Mouse (Mus musculus) cerebellum, adult 2 months (tissue): ENCODE results near the gene Cd63. TPM values are rescaled to one million over a fixed set of nuclear protein-coding genes. Genes with fewer than 3 reads are reported as not detected.
A peak's percentile ranks its signal among the peaks of the same experiment; 100 is the strongest.

Experiments
- DNase-seq, 2 experiments: peaks; one replicate each; pipeline ENCODE4 v3.0.0; 2021
- H3K27ac ChIP-seq: fragments of 200-500 bp; 2 replicates; pipeline ENCODE4 v1.5.1; 2012; ENCODE audit warnings: low read length, control low read depth, inconsistent platforms; ENCODE audit not compliant: insufficient read depth
- H3K27me3 ChIP-seq: fragments of 200-500 bp; 2 replicates; pipeline ENCODE4 v1.6.1; 2012; ENCODE audit warnings: inconsistent platforms, mild to moderate bottlenecking, low read length, moderate library complexity; ENCODE audit not compliant: control insufficient read depth, insufficient read depth
- H3K4me1 ChIP-seq: fragments of 200-500 bp; 2 replicates; pipeline ENCODE4 v1.6.1; 2011; ENCODE audit warnings: low read length; ENCODE audit not compliant: control insufficient read depth, insufficient read depth
- H3K4me3 ChIP-seq: fragments of 200-500 bp; replicated peaks from 2 replicates; pipeline ENCODE3; 2011; ENCODE audit warnings: mild to moderate bottlenecking, low read depth, low read length, control low read depth; ENCODE audit not compliant: insufficient read depth
- CTCF ChIP-seq: fragments of 200-500 bp; IDR thresholded peaks from 2 replicates; pipeline ENCODE4 v1.5.1; 2011; ENCODE audit warnings: low read depth, mild to moderate bottlenecking, control low read depth, low read length, moderate library complexity, borderline replicate concordance; ENCODE audit not compliant: insufficient read depth
- POLR2A ChIP-seq: fragments of 200-500 bp; IDR thresholded peaks from 2 replicates; pipeline ENCODE4 v1.6.1; 2011; ENCODE audit warnings: low read length, control low read depth, borderline replicate concordance; ENCODE audit not compliant: insufficient read depth
- WGBS: fragments of 180-500 bp; shearing (Covaris S2); methylation state at CpG from one replicate; pipeline ENCODE4 v1.1.7; 2018; 5-methylcytosine and 5-hydroxymethylcytosine counted together
- polyA plus RNA-seq: library from polyadenylated mRNA; depleted of rRNA; stranded (reverse); fragments of >200 nt; gene quantifications from 2 replicates; pipeline ENCODE4 v1.2.3, GENCODE M21; 2012; rRNA removed

Cd63 gene
- polyA plus RNA-seq, 1 experiment = 110 TPM

DNA sequence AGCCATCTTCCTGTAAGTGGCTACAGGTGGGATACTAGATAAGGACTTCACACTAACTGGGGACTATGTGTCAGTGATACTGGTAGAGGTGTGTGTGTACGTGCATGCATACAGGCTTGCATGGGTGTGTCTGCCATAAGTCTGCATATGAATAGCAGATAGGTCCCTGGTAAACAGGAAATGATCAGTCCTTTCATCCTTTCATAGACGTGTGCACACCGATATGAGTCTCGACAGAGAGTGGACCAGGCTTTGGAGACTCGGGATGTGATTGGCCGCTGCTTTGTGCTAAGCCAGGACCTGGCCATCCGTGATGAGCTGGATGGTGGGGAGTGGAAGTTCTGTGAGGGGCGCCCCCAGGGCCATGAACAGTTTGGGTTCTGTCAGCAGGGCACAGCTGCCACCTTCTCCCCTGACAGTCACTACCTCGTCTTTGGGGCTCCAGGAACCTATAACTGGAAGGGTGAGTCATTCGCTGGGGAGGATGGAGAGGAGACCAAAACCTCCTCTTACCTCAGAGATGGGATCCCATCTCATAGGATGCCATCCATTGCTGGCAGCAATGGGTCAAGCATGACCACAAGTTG is 39.8 kb downstream of the Cd63 start:
- Histone ChIP-seq H3K27ac (no peak overlapping the region), H3K27me3 (no peaks in the 10 kb centered on the region), H3K4me1 (peaks cover 21% of the 10 kb centered on the region), H3K4me3 (no peak overlapping the region)
- no peak for TF ChIP-seq POLR2A
- TF ChIP-seq CTCF = no peak
- DNase-seq = no peak
- 78% methylated on average over 10 of the region's 10 CpGs for WGBS

DNA sequence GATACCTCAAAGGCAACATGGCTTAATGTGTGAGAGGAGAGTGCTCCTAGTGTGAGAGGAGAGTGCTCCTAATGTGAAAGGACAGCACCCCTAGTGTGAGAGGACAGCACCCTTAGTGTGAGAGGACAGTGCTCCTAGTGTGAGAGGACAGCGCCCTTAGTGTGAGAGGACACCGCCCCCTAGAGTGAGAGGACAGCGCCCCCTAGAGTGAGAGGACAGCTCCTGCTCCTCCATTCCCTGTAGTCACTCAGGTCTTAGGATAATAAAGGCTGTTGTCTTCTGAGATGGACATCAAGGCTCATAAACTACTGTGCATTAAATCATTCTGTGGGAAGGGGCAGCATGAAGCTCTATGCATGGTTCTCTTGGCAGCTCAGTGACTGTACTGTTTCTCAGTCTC is 44.9 kb downstream of the Cd63 start:
- peak; percentile 50 to 58 for DNase-seq
- whole genome bisulfite sequencing = 12% methylated on average over 3 of the region's 3 CpGs

DNA sequence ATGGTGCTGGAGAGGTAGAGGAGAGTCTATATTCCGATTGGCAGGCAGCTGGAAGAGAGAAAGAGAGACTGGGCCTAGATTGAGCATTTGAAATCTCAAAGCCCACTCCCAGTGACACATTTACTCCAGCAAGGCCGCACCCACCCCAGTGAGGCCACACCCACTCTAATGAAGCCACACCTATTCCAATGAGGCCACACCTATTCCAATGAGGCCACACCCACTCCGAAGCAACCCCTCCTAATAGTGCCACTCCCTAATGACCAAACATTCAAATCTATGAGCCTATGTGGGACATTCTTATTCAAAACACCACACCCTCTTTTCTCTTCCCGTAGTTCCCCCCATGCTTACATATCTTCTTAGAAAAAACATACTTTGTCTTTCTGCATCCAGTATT is 46.7 kb downstream of the Cd63 start:
- Histone ChIP-seq H3K4me3 (no peak overlapping the region), H3K27ac (no peak overlapping the region), H3K27me3 (no peaks in the 10 kb centered on the region), H3K4me1 (no peaks in the 10 kb centered on the region)
- no peak for DNase-seq
- WGBS = 96% methylated on average over 4 of the region's 4 CpGs
- TF ChIP-seq POLR2A (no peak), CTCF (no peak)

More for the DNA sequence above, 44.9 kb downstream of the Cd63 start:
- TF ChIP-seq CTCF (peak; percentile 76), POLR2A (no peak)
- Histone ChIP-seq H3K4me1 (no peaks in the 10 kb centered on the region), H3K27ac (no peak overlapping the region), H3K27me3 (no peaks in the 10 kb centered on the region), H3K4me3 (no peak overlapping the region)

DNA sequence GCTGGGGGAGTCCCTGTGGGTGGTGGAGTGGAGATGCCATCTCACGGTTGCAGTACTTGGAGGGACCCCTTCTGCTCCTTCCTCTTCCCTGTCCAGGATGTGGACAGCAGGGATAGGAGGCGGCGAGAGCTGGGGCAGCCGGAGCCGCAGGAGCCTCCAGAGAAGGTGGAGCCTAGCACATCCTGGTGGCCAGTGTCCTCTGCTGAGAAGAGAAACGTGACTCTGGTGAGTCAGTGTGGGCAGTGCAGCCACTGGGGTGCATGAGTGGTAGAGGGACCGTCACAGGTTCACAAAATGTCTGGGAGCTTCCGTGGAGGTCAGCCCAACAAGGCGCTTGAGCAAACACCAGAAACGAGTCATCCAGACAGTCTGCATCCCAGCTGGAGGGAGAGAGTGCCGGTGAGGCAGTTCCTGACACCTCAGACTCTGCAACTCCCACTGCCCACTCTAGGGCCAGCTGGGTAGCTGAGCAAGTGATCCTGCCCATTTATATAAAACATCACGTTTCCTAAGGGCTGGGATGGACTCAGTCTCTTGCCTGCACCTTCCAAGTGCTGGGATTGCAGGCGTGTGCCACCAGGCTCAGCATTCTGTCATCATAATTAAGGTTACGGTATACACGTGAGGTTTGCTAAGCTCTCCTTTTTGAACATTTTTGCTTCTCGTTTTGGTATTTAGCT is 49.6 kb downstream of the Cd63 start:
- Histone ChIP-seq H3K4me3 (no peak overlapping the region), H3K4me1 (no peaks in the 10 kb centered on the region), H3K27me3 (no peaks in the 10 kb centered on the region), H3K27ac (no peak overlapping the region)
- TF ChIP-seq CTCF (no peak), POLR2A (no peak)
- 67% methylated on average over 16 of the region's 16 CpGs for WGBS
- DNase-seq = no peak

DNA sequence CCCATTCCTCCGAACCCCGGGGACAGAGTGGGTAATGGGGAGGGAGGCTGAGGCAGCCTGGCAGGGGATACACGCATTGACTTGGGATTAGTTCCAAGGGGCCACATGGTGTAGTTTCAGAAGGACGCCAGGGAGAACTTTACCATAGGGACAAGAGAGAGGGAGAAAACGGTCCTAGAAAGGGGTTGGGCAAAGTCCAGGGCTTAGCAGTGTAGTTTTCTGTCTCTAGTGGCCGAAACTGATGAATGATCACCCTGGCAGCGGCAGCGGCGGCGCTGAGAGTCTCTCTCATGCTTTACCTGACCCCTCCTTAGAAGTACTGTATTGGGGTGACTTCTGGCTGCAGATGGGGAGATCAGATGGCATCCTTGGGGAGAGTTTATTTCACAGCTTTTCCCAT is 57.6 kb downstream of the Cd63 start:
- Histone ChIP-seq H3K27me3 (no peaks in the 10 kb centered on the region), H3K4me1 (no peaks in the 10 kb centered on the region; the same call in 1 of the 2 replicates), H3K4me3 (no peak overlapping the region), H3K27ac (no peak overlapping the region)
- WGBS = 56% methylated on average over 10 of the region's 10 CpGs
- no peak for DNase-seq
- TF ChIP-seq CTCF = no peak
- TF ChIP-seq POLR2A = no peak

DNA sequence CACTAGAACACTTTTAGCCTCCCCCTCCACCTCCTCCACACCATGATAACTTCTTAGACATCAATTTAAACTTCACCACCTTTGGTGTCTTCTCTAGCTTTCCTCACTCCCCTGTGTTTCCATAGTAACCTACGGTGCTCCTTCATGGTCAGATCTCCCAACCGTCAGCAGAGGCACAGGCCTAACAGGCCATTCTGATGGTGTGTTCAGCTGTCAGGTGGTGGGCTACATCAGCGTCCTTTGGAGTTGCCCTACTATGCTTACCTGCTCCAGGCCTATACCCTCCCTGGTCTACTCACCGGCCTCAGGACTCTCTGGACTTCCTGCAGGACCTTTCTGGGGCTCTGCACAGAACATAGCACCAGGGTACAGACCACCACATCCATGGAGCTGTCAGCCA is 59.4 kb downstream of the Cd63 start:
- Histone ChIP-seq H3K27me3 (no peaks in the 10 kb centered on the region), H3K4me3 (no peak overlapping the region), H3K4me1 (no peaks in the 10 kb centered on the region; the same call in 1 of the 2 replicates), H3K27ac (no peak overlapping the region)
- TF ChIP-seq POLR2A = no peak
- TF ChIP-seq CTCF = no peak
- 63% methylated on average over 4 of the region's 4 CpGs for WGBS
- no peak for DNase-seq

DNA sequence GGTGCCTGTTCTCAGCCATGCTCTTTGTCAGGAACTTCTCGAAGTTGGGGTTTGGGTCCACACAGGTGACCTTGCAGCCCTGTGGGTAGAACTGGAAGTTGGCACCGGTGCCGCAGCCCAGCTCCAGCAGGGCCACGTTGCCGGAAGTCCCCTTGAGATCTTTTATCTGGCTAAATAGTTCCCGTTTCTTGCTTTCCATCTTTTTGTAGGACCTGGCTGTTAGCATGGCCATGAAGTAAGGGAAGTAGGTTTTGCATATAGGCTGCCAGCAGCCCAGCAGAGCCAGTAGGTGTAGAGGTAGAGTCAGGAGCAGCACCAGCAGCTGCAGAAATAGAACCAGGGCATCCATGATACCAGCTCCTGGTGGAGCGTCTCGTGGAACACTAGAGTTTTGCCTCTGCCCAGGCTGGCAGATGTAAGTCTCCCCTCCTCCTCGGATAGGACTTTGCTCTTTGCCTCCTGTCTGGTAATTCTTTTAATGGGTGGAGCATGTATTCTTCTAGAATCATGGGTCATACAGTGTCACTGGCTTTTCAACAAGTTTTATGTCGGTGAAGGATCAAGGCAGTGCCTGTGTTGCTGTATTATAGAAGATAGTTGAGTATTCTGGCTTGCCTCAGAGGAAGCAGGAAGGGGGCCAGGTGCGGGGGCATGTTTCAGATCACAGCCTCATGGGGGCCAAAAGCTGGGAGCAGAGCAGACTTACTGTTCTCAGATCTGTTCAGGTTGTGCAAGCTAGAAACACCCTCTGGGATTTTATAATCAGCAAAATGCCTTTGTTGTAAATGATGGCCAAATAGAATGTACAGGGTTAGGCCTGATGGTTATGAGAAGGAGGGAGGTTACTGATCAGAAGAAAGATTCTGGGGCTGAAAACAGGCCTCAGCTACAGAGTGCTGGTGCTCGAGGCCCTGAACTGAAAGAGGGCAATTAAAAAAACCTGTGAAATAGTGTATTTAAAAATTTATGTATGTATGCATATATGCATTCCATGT is 60.1 kb downstream of the Cd63 start, which contains the start of gene Mettl7b:
Gene Mettl7b (minus strand): TSS at position 399 of the 995 bp plus-strand sequence.
- no peaks in the 10 kb centered on the region; the same call in 1 of the 2 replicates for H3K4me1 ChIP-seq
- TF ChIP-seq CTCF = no peak
- no peak for TF ChIP-seq POLR2A
- 79% methylated on average over 12 of the region's 12 CpGs for WGBS
- H3K4me3 ChIP-seq = no peak within 1 kb of the TSS
- no peak within 1 kb of the TSS for H3K27ac ChIP-seq
- DNase-seq = no peak
- no peaks in the 10 kb centered on the region for H3K27me3 ChIP-seq

Other genes starting within 250 kb of the Cd63 start
- 15.6 and 17.9 TPM in 2 replicates for gene Suox, start 226.9 kb upstream of the Cd63 start, polyA plus RNA-seq
- gene Rab5b, start 204.7 kb upstream of the Cd63 start, polyA plus RNA-seq = 132 and 133 TPM in 2 replicates
- gene Pmel, start 196.8 kb upstream of the Cd63 start, polyA plus RNA-seq = 1.00 and 1.5 TPM in 2 replicates
- 3.8 and 3.9 TPM in 2 replicates for gene Cdk2, start 196.0 kb upstream of the Cd63 start, polyA plus RNA-seq
- gene Dgka, start 156.1 kb upstream of the Cd63 start, polyA plus RNA-seq = 16.0 and 17.1 TPM in 2 replicates
- gene Pym1, start 153.1 kb upstream of the Cd63 start, polyA plus RNA-seq = 37.2 and 39.7 TPM in 2 replicates
- 0.61 and 0.70 TPM in 2 replicates for gene Mmp19, start 110.1 kb upstream of the Cd63 start, polyA plus RNA-seq
- gene Dnajc14, start 96.9 kb upstream of the Cd63 start, polyA plus RNA-seq = 22.4 and 24.1 TPM in 2 replicates
- gene Tmem198b, start 96.6 kb upstream of the Cd63 start, polyA plus RNA-seq = 26.4 and 26.6 TPM in 2 replicates
- 54.5 and 60.2 TPM in 2 replicates for gene Sarnp, start 83.7 kb upstream of the Cd63 start, polyA plus RNA-seq
- gene Ormdl2, start 79.3 kb upstream of the Cd63 start, polyA plus RNA-seq = 25.7 and 26.0 TPM in 2 replicates
- gene Gdf11, start 9.3 kb upstream of the Cd63 start, polyA plus RNA-seq = 13.6 and 14.8 TPM in 2 replicates
- gene Rdh5, start 21.9 kb downstream of the Cd63 start, polyA plus RNA-seq = 37.0 and 45.7 TPM in 2 replicates
- 350 and 357 TPM in 2 replicates for gene Bloc1s1, start 23.0 kb downstream of the Cd63 start, polyA plus RNA-seq
- 96.2 and 106 TPM in 2 replicates for gene Itga7, start 32.8 kb downstream of the Cd63 start, polyA plus RNA-seq
- gene Mettl7b, start 60.0 kb downstream of the Cd63 start, polyA plus RNA-seq = not detected in 2 replicates
- gene Olfr9, start 88.4 kb downstream of the Cd63 start, polyA plus RNA-seq = not detected in 2 replicates
- not detected in 2 replicates for gene Olfr763, start 109.8 kb downstream of the Cd63 start, polyA plus RNA-seq
- not detected in 2 replicates for gene Olfr764-ps1, start 138.9 kb downstream of the Cd63 start, polyA plus RNA-seq
- gene Olfr765, start 149.0 kb downstream of the Cd63 start, polyA plus RNA-seq = not detected in 2 replicates
- gene Olfr766-ps1, start 168.0 kb downstream of the Cd63 start, polyA plus RNA-seq = not detected in 2 replicates
- gene Olfr767, start 181.9 kb downstream of the Cd63 start, polyA plus RNA-seq = not detected in 2 replicates
- gene Olfr768, start 198.4 kb downstream of the Cd63 start, polyA plus RNA-seq = not detected in 2 replicates
- not detected in 2 replicates for gene Olfr769, start 216.9 kb downstream of the Cd63 start, polyA plus RNA-seq
- not detected in 2 replicates for gene Olfr770, start 238.0 kb downstream of the Cd63 start, polyA plus RNA-seq